Mouse (Mus musculus): ENCODE results near the gene Mapk12. TPM values are rescaled to one million over a fixed set of nuclear protein-coding genes. Genes with fewer than 3 reads are reported as not detected.

Mapk12 gene
- polyA plus RNA-seq, 1 experiment = 35.0 TPM

- Histone ChIP-seq H3K4me2 (ENCODE audit: low read depth) (peak within 1 kb of the TSS; percentile 86), H3K4me3 (peak within 1 kb of the TSS; percentile 30), H3K79me2 (ENCODE audit: control insufficient read depth, insufficient read depth) (no peaks in the 10 kb centered on the region), H3K36me3 (ENCODE audit: control insufficient read depth, insufficient read depth) (peaks cover under 1% of the 10 kb centered on the region), H3ac (ENCODE audit: control insufficient read depth, insufficient read length) (peak within 1 kb of the TSS; percentile 29), H3K27me3 (ENCODE audit: control insufficient read depth, insufficient read depth, insufficient read length) (no peaks in the 10 kb centered on the region)
- TF ChIP-seq CEBPB (IDR thresholded peaks at IDR 0.05; ENCODE audit: insufficient read depth, poor library complexity, severe bottlenecking) (no peak), MYOG (IDR thresholded peaks at IDR 0.05; ENCODE audit: control insufficient read depth in 1 of 3, insufficient read depth in 1 of 3, insufficient read length in 2 of 3, low read depth in 2 of 3) (peak in 1 of 3 experiments; percentile 1), TCF12 (IDR thresholded peaks at IDR 0.05; ENCODE audit: insufficient read depth, poor library complexity, severe bottlenecking) (no peak), SRF (IDR thresholded peaks at IDR 0.05; ENCODE audit: control insufficient read depth, insufficient read length, low read depth) (no peak), USF1 (IDR thresholded peaks at IDR 0.05; ENCODE audit: low read depth) (no peak), TCF3 (IDR thresholded peaks at IDR 0.05; ENCODE audit: insufficient read length, low read depth) (no peak), E2F4 (IDR thresholded peaks at IDR 0.05; ENCODE audit: insufficient read depth) (no peak), POLR2A (IDR thresholded peaks at IDR 0.05; ENCODE audit: insufficient read length, low read depth) (peak; percentile 55)
These were observed 9.0 kb upstream of the Mapk12 start, which contains the start of gene Mapk11 for GRCm38 (mm10) chr15:89149271-89150040. Gene Mapk11 (minus strand): TSS chr15:89149628.

- Histone ChIP-seq H3K27me3 (ENCODE audit: control insufficient read depth, insufficient read depth, insufficient read length) (no peaks in the 10 kb centered on the region), H3ac (ENCODE audit: control insufficient read depth, insufficient read length) (peak overlapping the region; percentile 29), H3K4me3 (peak overlapping the region; percentile 30), H3K79me2 (ENCODE audit: control insufficient read depth, insufficient read depth) (no peaks in the 10 kb centered on the region), H3K4me2 (ENCODE audit: low read depth) (peak overlapping the region; percentile 74), H3K36me3 (ENCODE audit: control insufficient read depth, insufficient read depth) (no peaks in the 10 kb centered on the region)
- TF ChIP-seq TCF3 (IDR thresholded peaks at IDR 0.05; ENCODE audit: insufficient read length, low read depth) (no peak), MYOD1 (IDR thresholded peaks at IDR 0.05; ENCODE audit: control insufficient read depth in 1 of 3, insufficient read length in 2 of 3, low read depth in 2 of 3) (no peak), POLR2AphosphoS2 (IDR thresholded peaks at IDR 0.05; ENCODE audit: insufficient read length, low read depth) (no peak), CEBPB (IDR thresholded peaks at IDR 0.05; ENCODE audit: insufficient read depth, poor library complexity, severe bottlenecking) (no peak), TCF12 (IDR thresholded peaks at IDR 0.05; ENCODE audit: insufficient read depth, poor library complexity, severe bottlenecking) (no peak), MAX (IDR thresholded peaks at IDR 0.05; ENCODE audit: low read depth) (no peak), REST (IDR thresholded peaks at IDR 0.05; ENCODE audit: insufficient read depth, insufficient read length) (no peak), E2F4 (IDR thresholded peaks at IDR 0.05; ENCODE audit: insufficient read depth) (no peak), POLR2A (IDR thresholded peaks at IDR 0.05; ENCODE audit: insufficient read length, low read depth) (no peak), SRF (IDR thresholded peaks at IDR 0.05; ENCODE audit: control insufficient read depth, insufficient read length, low read depth) (no peak), USF1 (IDR thresholded peaks at IDR 0.05; ENCODE audit: low read depth) (no peak), MYOG (IDR thresholded peaks at IDR 0.05; ENCODE audit: control insufficient read depth in 1 of 3, insufficient read depth in 1 of 3, insufficient read length in 2 of 3, low read depth in 2 of 3) (no peak)
These were observed 8.2 kb upstream of the Mapk12 start for GRCm38 (mm10) chr15:89148496-89149270.

GRCm38 (mm10) chr15:89147895-89148294 lies 7.4 kb upstream of the Mapk12 start:
- Histone ChIP-seq H3K79me2 (ENCODE audit: control insufficient read depth, insufficient read depth) (no peaks in the 10 kb centered on the region), H3K27me3 (ENCODE audit: control insufficient read depth, insufficient read depth, insufficient read length) (no peaks in the 10 kb centered on the region), H3K4me2 (ENCODE audit: low read depth) (peak overlapping the region; percentile 74), H3K4me3 (peak overlapping the region; percentile 30), H3ac (ENCODE audit: control insufficient read depth, insufficient read length) (no peak overlapping the region), H3K36me3 (ENCODE audit: control insufficient read depth, insufficient read depth) (no peaks in the 10 kb centered on the region)
- TF ChIP-seq SRF (IDR thresholded peaks at IDR 0.05; ENCODE audit: control insufficient read depth, insufficient read length, low read depth) (no peak), TCF12 (IDR thresholded peaks at IDR 0.05; ENCODE audit: insufficient read depth, poor library complexity, severe bottlenecking) (no peak), POLR2A (IDR thresholded peaks at IDR 0.05; ENCODE audit: insufficient read length, low read depth) (no peak), MYOG (IDR thresholded peaks at IDR 0.05; ENCODE audit: control insufficient read depth in 1 of 3, insufficient read depth in 1 of 3, insufficient read length in 2 of 3, low read depth in 2 of 3) (no peak), TCF3 (IDR thresholded peaks at IDR 0.05; ENCODE audit: insufficient read length, low read depth) (no peak), REST (IDR thresholded peaks at IDR 0.05; ENCODE audit: insufficient read depth, insufficient read length) (no peak), E2F4 (IDR thresholded peaks at IDR 0.05; ENCODE audit: insufficient read depth) (no peak), MAX (IDR thresholded peaks at IDR 0.05; ENCODE audit: low read depth) (no peak), POLR2AphosphoS2 (IDR thresholded peaks at IDR 0.05; ENCODE audit: insufficient read length, low read depth) (no peak), MYOD1 (IDR thresholded peaks at IDR 0.05; ENCODE audit: control insufficient read depth in 1 of 3, insufficient read length in 2 of 3, low read depth in 2 of 3) (no peak), USF1 (IDR thresholded peaks at IDR 0.05; ENCODE audit: low read depth) (no peak), CEBPB (IDR thresholded peaks at IDR 0.05; ENCODE audit: insufficient read depth, poor library complexity, severe bottlenecking) (no peak)

- H3K27me3 ChIP-seq (ENCODE audit: control insufficient read depth, insufficient read depth, insufficient read length) = no peaks in the 10 kb centered on the region
- no peaks in the 10 kb centered on the region for H3K36me3 ChIP-seq (ENCODE audit: control insufficient read depth, insufficient read depth)
- H3ac ChIP-seq (ENCODE audit: control insufficient read depth, insufficient read length) = no peak overlapping the region
- TF ChIP-seq USF1 (IDR thresholded peaks at IDR 0.05; ENCODE audit: low read depth) = no peak
- no peak for TF ChIP-seq TCF3 (IDR thresholded peaks at IDR 0.05; ENCODE audit: insufficient read length, low read depth)
- no peak for TF ChIP-seq POLR2A (IDR thresholded peaks at IDR 0.05; ENCODE audit: insufficient read length, low read depth)
- no peak for TF ChIP-seq E2F4 (IDR thresholded peaks at IDR 0.05; ENCODE audit: insufficient read depth)
- TF ChIP-seq TCF12 (IDR thresholded peaks at IDR 0.05; ENCODE audit: insufficient read depth, poor library complexity, severe bottlenecking) = no peak
- no peak for TF ChIP-seq CEBPB (IDR thresholded peaks at IDR 0.05; ENCODE audit: insufficient read depth, poor library complexity, severe bottlenecking)
- TF ChIP-seq MYOD1 (IDR thresholded peaks at IDR 0.05; ENCODE audit: control insufficient read depth in 1 of 3, insufficient read length in 2 of 3, low read depth in 2 of 3) = no peak
- no peak for TF ChIP-seq MYOG (IDR thresholded peaks at IDR 0.05; ENCODE audit: control insufficient read depth in 1 of 3, insufficient read depth in 1 of 3, insufficient read length in 2 of 3, low read depth in 2 of 3)
- TF ChIP-seq POLR2AphosphoS2 (IDR thresholded peaks at IDR 0.05; ENCODE audit: insufficient read length, low read depth) = no peak
- no peak overlapping the region for H3K4me3 ChIP-seq
- no peak overlapping the region for H3K4me2 ChIP-seq (ENCODE audit: low read depth)
- H3K79me2 ChIP-seq (ENCODE audit: control insufficient read depth, insufficient read depth) = no peaks in the 10 kb centered on the region
These were observed 7.0 kb upstream of the Mapk12 start for GRCm38 (mm10) chr15:89147456-89147855.
